Mouse (Mus musculus): ENCODE data around the gene Plxnd1.

The Plxnd1 gene

GRCm38 (mm10) chr6:115994877-115995520 lies at the start of gene Plxnd1:
TSS of gene Plxnd1 (minus strand) at chr6:115995005.
- peak; percentile 82 for DNase-seq

- DNase-seq: no peak
Measured at GRCm38 (mm10) chr6:116044039-116044438, 49.2 kb upstream of the Plxnd1 start.

- DNase-seq: no peak
Measured at GRCm38 (mm10) chr6:116038222-116038621, 43.4 kb upstream of the Plxnd1 start.

- no peak for DNase-seq
Measured at GRCm38 (mm10) chr6:116037281-116037831, 42.6 kb upstream of the Plxnd1 start.

- no peak for DNase-seq
Measured at GRCm38 (mm10) chr6:116036555-116036954, 41.8 kb upstream of the Plxnd1 start.

GRCm38 (mm10) chr6:116031052-116031451 lies 36.2 kb upstream of the Plxnd1 start:
- DNase-seq: no peak

- DNase-seq: no peak
Measured at GRCm38 (mm10) chr6:116024666-116025065, 29.9 kb upstream of the Plxnd1 start.

GRCm38 (mm10) chr6:116021961-116022485 lies 27.2 kb upstream of the Plxnd1 start:
- DNase-seq: no peak

GRCm38 (mm10) chr6:116015902-116016301 lies 21.1 kb upstream of the Plxnd1 start:
- DNase-seq: no peak

- no peak for DNase-seq
Measured at GRCm38 (mm10) chr6:116014111-116014510, 19.3 kb upstream of the Plxnd1 start.

GRCm38 (mm10) chr6:116013687-116014086 lies 18.9 kb upstream of the Plxnd1 start:
- no peak for DNase-seq

- DNase-seq: peak; percentile 72
Measured at GRCm38 (mm10) chr6:116010541-116010940, 15.7 kb upstream of the Plxnd1 start.

- DNase-seq: no peak
Measured at GRCm38 (mm10) chr6:116009426-116009825, 14.6 kb upstream of the Plxnd1 start.

GRCm38 (mm10) chr6:116007561-116008173 lies 12.9 kb upstream of the Plxnd1 start:
- peak; percentile 64 for DNase-seq

GRCm38 (mm10) chr6:116006731-116007130 lies 11.9 kb upstream of the Plxnd1 start:
- DNase-seq: peak; percentile 23

- DNase-seq: peak; percentile 16
Measured at GRCm38 (mm10) chr6:116005959-116006288, 11.1 kb upstream of the Plxnd1 start.

GRCm38 (mm10) chr6:116005275-116005958 lies 10.6 kb upstream of the Plxnd1 start:
- DNase-seq: no peak

GRCm38 (mm10) chr6:116004716-116005115 lies 9.9 kb upstream of the Plxnd1 start:
- no peak for DNase-seq

GRCm38 (mm10) chr6:116004069-116004468 lies 9.3 kb upstream of the Plxnd1 start:
- no peak for DNase-seq

GRCm38 (mm10) chr6:116003516-116003915 lies 8.7 kb upstream of the Plxnd1 start:
- DNase-seq: no peak

- no peak for DNase-seq
Measured at GRCm38 (mm10) chr6:116002311-116003104, 7.7 kb upstream of the Plxnd1 start.

- peak; percentile 7 for DNase-seq
Measured at GRCm38 (mm10) chr6:116000851-116001250, 6.0 kb upstream of the Plxnd1 start.

- no peak for DNase-seq
Measured at GRCm38 (mm10) chr6:115999227-115999626, 4.4 kb upstream of the Plxnd1 start.
